Mouse (Mus musculus): ENCODE measurements around the gene Ppp1r15b.

Gene Ppp1r15b

GRCm38 (mm10) chr1:133121246-133121645, 9.7 kb upstream of the Ppp1r15b start:
- DNase-seq (ENCODE audit: low spot score), result no peak

- no peak for DNase-seq (ENCODE audit: low spot score)
Measured at GRCm38 (mm10) chr1:133124137-133124536, 6.8 kb upstream of the Ppp1r15b start.

- DNase-seq (ENCODE audit: low spot score), result no peak
Measured at GRCm38 (mm10) chr1:133125640-133126364, 5.1 kb upstream of the Ppp1r15b start.

- DNase-seq (ENCODE audit: low spot score), result no peak
Measured at GRCm38 (mm10) chr1:133126365-133126740, 4.6 kb upstream of the Ppp1r15b start.

DNA sequence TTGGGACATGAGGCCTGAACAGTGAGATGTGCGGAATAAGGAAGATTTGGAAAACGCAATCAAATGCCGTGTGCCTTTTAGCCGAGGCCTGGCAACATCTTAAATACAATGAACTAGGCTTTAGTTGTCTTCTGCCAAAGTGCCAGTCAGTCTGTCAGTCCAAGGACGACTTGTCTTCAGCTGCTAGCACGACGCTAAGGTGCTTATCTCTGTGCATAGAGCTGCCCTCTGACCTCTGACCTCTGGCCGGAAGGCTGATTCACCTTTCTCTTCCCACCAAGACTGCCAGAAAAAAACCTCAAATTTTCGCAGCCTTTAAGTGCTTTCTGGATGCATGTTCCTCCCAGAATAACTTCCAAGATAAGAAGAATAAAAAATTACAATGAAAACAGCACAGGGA, 3.6 kb upstream of the Ppp1r15b start:
- no peak for DNase-seq (ENCODE audit: low spot score)

DNA sequence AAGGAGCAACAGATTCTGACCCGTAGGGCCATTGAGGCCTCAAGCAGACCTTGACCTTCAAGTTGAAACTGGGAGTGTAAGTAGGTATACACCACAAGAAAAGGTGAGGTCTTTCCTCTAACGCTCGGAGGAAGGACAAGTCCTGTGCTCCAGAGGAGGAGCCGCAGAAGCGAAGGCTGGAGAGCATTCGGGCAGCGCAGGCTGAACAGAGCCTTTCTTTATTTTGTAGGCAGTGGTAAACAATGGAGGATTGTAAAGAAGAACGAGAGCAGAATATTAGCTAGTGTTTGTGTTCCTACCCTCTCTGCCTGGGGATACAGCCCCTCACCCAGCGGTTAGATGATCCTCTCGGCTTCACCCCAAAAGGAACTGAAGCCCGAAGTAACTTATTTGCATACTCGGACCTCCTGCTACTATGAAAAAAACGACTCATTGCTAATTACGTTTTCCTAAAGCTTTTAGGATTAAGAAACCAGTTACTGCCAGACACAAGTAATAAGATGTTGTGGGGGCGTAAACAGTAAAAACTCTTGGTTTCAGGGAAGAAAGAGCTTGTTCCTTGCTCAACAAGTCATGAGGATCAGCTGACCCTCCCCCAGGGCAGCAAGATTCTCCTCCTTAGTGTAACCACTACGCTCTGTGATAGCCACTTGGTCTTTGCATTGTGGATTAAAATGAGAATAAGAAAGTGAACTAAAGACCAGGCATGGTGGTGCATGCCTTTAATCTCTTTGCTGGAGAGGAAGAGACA, 1.3 kb upstream of the Ppp1r15b start:
- DNase-seq (ENCODE audit: low spot score), result peak; percentile 37

DNA sequence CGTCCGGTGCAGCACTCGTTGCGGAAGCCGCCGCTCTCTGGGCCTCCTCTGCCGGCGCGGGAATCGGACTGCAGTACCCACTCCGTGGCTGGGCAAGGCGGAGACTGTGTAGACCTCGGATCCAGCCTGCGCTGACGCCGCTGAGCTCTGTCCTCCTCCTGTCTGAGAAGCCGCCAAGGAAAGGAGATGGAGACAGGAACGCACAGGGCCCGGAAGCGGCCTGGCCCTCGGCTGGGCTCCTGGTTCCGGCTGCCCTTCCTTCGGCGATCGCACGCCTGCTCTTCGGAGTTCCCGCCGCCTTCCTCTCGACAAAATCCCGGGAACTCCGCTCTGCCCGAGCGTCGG, 590 bp downstream of the Ppp1r15b start:
- DNase-seq (ENCODE audit: low spot score), result no peak

GRCm38 (mm10) chr1:133131936-133132335, 993 bp downstream of the Ppp1r15b start:
- no peak for DNase-seq (ENCODE audit: low spot score)

- no peak for DNase-seq (ENCODE audit: low spot score)
Measured at GRCm38 (mm10) chr1:133132388-133133326, 1.7 kb downstream of the Ppp1r15b start.

DNA sequence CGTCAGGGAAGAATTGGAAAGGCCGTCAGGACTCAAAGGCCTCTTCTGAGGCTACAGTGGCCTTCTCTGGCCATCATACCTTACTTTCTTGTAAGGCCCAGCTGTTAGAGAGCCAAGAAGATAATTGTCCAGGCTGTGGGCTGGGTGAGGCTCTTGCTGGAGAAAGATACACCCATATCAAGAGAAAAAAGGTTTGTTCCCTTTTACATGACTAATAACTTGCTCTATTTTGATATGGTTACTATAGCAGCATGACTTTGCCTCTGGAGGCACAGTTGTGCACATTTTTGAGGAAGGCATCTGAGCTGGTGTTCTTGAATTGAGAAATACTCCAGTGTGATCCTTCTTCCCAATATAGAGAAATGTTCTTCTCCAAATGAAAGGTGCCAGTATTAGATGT, 2.5 kb downstream of the Ppp1r15b start:
- no peak for DNase-seq (ENCODE audit: low spot score)

- no peak for DNase-seq (ENCODE audit: low spot score)
Measured at GRCm38 (mm10) chr1:133134071-133134470, 3.1 kb downstream of the Ppp1r15b start.

- no peak for DNase-seq (ENCODE audit: low spot score)
Measured at GRCm38 (mm10) chr1:133134881-133135280, 3.9 kb downstream of the Ppp1r15b start.

DNA sequence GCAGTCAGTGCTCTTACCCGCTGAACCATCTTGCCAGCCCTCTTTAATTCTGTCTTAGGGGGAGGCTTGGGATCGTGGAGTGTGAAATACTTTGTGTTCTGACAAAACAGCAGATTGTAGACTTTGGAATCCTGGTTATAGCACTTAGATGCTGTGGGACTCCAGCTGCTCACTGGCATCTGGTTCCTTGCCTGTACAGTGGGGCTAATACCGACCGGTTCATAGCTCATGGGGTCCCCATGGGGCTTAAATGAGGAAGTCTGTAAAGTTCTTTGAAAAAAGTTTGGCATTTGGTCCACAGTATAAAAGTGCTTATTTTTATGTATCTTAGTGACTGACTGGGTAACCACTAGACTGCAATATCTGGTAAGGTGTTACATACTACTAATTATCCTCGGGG, 4.9 kb downstream of the Ppp1r15b start:
- no peak for DNase-seq (ENCODE audit: low spot score)

GRCm38 (mm10) chr1:133138401-133138800, 7.5 kb downstream of the Ppp1r15b start:
- DNase-seq (ENCODE audit: low spot score), result no peak

- peak; percentile 90 for DNase-seq (ENCODE audit: low spot score)
Measured at GRCm38 (mm10) chr1:133146014-133147009, 15.4 kb downstream of the Ppp1r15b start.

GRCm38 (mm10) chr1:133147324-133147723, 16.4 kb downstream of the Ppp1r15b start:
- no peak for DNase-seq (ENCODE audit: low spot score)

DNA sequence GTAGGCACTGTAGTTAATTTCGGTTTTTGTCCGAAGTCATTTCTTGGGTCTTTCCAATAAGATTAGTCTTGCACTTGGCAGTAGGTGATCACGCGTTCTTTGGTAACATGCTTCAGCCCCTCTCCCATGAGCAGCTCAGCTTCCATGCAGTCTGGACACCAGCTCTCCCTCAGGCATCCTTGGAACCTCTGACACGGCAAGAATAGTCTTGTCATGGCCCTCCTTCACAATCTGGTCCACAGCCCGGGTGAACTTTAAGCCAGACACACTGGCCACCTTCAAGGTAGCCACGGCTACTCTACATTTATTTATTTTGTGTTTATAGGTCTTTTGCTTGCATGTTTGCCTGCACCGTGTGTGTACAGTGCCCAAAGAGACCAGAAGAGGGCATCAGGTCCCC, 17.2 kb downstream of the Ppp1r15b start:
- DNase-seq (ENCODE audit: low spot score), result no peak

DNA sequence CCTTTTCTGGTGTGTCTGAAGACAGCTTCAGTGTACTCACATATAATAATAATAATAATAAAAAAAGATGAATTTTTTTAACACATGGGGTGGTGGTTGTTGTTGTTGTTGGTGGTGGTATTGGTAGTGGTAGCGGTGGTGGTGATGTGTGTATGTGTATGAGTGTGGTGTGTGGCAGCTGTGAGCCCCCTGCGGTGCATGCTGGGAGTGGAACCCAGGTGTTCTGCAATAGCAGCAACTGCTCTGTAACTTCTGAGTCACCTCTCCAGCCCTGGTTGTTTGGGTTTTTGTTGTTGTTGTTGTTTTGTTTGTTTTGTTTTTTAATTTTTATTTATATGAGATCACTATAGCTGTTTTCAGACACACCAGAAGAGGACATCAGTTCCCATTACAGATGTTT, 19.6 kb downstream of the Ppp1r15b start:
- no peak for DNase-seq (ENCODE audit: low spot score)

DNA sequence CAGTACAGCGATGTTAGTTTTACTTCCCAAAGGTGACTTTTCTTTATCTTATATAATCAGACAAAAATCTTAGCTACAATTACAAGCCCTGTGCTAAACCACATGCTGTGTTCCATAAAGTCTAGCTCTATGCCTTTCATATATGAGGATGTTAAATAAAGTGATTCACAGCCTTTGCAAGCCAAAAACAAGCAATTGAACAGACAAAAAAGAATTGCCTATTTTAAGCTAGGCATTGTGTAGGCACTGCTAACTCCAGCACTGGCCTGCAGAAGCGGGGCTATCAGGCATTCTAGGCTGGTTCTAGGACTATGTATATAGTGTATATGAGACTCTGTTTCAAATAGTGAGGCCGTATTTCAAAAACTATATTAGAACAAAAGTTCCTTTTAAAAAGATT, 21.3 kb downstream of the Ppp1r15b start:
- no peak for DNase-seq (ENCODE audit: low spot score)

- no peak for DNase-seq (ENCODE audit: low spot score)
Measured at GRCm38 (mm10) chr1:133155270-133155669, 24.3 kb downstream of the Ppp1r15b start.

GRCm38 (mm10) chr1:133159128-133159564, 28.2 kb downstream of the Ppp1r15b start:
- DNase-seq (ENCODE audit: low spot score), result no peak

Measured in embryo, embryonic 10 days (tissue).